Mouse (Mus musculus) CH12F3 (cell line): ENCODE data around the gene Nxph1.

ENCODE experiments used
- in situ Hi-C: fragments of 300-500 bp; cut with MboI; formaldehyde crosslinking; loops from 2 replicates; pipeline ENCODE4 v1.14.3; 2020; ENCODE audit warnings: low sequenced_read_pairs

The Nxph1 gene

DNA sequence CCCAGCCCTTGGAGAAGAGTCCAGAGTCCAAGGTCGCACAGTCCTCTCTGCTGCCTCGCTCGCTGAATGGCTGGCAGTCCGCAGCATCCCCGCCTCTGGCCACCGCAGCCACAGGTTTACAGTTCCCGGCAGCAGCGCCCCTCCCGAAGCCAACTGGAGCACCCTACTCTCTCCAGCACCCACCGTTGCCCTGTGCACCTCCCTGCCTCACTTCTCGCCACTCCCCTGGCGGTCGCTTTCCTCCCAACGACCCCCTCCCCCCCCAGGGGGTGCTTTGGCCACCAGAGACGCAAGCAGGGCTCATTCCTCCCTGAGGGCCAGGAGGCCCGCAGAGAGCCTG lies at the start of gene Nxph1:
Gene Nxph1 (plus strand): TSS at position 301 of the 340 bp plus-strand sequence.
- in situ Hi-C loops, result no loop called here

DNA sequence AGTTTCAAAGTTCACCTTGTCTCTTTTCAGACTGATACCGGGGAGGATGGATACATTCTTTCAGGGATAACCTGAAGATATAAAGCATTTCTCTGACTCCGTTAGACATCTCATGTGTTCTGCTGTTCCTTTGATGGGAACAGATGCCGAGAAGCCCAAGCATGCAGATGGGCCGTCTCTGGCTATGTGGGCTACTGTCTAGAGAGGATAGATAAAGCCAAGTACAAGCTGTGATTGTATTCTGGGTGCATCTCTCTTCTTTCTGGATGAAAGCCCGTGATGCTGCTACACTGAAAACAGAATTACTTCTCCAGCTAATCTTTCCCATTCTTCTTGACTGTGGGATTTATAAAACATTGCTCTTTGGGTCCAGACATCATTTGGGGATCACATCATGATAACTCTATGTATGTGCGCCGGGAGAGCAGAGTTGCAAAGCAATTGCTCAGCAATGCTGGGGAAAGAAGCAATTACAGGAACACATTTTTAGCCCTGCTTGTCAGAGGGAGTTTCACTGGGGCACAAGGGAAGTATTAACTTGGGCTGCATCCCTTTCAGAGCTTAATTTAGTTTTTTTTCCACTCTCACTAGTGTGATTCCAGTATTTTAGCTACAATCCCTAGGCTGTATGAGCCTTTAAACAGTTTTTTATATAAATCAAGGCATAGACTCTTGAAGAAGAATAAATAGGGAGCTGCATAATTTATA lies 48.1 kb upstream of the Nxph1 start:
- in situ Hi-C loops, result no loop called here

DNA sequence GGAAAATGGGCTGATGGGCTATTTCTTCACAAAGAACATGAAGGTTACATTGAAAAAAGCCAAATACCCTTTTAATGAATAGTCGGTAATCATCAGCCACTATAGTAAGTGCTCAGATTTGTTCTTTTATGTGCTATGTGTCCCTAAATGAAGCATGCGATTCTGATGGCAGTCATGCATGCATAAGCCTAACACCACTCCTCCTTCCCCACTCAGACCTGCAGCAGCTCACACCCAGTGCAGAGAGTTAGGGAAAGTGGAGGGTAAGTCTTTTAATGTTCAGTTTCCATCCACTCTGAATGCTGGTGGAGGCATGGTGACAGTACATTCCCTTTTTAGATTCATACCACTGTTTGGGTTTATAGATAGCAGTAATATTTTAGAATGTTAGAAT lies 47.5 kb upstream of the Nxph1 start:
- in situ Hi-C loops, result no loop called here

DNA sequence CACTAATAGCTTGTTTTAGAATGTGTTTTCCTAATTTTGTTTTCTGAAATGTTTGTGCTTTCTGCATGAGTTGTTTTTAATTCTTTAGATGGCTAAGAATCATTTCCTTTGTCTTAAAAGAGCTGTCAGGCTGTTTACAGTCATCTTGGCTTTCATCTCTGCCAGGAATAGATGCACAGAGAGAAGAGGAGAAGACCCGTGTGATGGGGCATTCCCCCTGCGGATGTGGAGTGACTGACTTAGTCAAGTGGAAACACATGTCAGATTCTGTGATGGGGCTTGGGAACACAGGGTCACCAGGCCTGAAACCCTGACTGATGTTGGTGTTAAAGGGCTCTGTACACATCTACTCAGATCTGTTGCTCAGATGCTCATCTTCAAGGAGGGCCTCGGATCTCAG lies 40.3 kb upstream of the Nxph1 start:
- in situ Hi-C loops, result no loop called here

DNA sequence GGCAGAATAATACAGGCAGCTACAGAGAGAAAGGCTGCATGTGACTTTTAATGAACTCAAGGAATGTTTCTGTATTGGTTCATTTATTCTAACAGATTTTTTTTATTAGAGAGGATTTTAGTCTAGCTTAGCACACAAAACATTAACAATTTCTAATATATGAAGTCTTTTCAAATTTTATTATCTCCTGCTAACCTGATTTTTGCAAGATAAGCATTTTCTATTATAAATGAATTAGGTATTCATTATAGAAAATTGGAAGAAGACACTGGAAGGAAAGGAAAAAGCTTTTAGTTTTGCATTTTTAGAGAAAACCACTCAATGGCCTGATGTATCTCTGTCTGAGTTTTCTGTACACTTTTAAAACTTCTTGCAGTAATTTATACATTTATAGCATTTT lies 34.8 kb upstream of the Nxph1 start:
- in situ Hi-C loops, result no loop called here

DNA sequence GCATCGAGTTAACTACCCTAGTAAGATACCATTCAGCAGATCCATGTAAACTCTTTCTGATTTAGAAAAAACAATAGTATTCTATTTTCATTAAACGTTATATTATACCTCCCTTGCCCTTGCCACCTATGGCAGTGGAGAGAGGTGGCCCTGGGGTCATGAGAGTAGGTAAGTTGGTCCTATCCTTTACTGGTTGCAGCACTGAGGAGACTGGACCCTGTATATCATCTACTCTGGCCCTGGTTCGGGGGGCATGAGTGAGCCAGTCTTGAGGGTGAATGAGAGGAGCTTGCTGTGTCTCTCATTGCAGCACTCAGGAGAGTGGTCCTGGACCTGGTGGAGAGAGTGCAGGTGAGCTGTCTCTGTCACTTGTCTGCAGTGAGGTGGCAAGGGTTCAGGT lies 33.5 kb upstream of the Nxph1 start:
- in situ Hi-C loops, result no loop called here

DNA sequence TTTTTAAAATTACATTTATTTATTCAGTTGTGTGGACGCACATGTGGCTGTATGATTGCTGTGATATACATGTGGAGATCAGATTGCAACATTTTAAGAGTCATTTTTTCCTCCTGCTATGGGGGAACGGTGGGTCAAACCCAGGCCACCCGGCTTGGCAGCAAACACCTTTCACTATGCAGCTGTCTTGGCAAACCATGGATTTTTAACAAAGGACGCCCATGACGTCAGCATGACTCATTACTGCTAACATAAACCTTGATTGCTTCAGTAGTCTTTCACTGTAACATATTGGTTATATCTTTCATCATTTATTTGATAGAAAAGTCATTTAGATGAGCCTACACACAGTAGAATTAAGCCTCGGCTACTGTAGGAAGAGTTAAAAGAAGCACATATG lies 23.8 kb upstream of the Nxph1 start:
- in situ Hi-C loops, result no loop called here

DNA sequence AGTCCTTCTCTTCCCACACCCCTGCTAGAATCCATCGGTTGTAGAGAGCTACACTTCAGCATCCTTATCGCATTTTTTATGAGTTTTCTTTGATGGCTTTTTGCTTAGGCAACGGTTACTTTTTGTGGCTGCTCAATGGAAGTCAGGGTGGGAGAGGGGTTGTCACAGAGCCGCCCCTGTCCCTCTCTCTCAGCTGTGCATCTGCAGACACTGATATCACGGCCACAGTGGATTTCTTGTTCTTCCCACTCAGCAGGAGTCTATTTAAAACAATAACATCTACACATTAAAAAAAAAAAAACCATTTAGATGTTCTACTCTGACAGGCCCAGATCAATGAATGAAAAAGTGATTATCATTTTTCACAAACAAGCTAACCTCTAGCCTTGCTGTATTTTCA lies 13.0 kb upstream of the Nxph1 start:
- in situ Hi-C loops, result no loop called here

DNA sequence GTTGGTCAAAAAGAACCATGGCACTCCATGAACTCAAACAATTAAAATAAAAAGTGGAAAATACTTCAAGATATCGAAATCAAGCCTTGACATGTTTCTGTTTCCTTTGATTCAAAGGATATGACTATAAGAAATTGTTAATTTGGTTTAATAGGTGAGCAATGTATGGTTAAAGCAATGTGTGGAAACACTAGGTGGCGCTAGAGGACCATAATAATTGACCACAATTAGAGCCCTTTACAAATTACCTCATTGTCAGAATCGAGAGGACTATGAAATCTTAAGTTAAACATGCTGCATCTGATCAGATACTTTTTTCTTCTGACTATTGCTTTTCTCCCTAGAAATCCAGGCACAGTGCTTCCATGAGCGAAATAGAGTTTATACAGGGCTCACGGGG lies 12.5 kb upstream of the Nxph1 start:
- in situ Hi-C loops, result no loop called here

DNA sequence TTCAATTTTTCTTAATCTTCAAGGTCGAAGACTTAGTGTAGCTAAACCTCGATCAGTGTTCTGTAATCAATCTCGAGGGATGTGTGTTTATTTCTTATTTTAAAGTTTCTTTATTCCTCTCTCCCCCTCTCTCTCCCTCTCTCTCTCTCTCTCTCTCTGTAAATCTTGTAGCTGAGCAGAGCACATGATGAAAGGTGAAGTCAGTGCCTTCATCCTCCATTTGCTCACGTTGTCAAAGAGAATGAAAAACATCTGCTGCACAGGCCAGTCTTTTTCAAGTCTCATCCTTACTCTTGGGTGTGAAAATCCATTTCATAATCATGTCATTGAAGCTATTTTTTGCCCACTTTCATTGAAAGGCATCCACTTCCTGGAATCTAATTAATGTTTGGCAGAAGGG lies 12.1 kb upstream of the Nxph1 start:
- in situ Hi-C loops, result no loop called here

DNA sequence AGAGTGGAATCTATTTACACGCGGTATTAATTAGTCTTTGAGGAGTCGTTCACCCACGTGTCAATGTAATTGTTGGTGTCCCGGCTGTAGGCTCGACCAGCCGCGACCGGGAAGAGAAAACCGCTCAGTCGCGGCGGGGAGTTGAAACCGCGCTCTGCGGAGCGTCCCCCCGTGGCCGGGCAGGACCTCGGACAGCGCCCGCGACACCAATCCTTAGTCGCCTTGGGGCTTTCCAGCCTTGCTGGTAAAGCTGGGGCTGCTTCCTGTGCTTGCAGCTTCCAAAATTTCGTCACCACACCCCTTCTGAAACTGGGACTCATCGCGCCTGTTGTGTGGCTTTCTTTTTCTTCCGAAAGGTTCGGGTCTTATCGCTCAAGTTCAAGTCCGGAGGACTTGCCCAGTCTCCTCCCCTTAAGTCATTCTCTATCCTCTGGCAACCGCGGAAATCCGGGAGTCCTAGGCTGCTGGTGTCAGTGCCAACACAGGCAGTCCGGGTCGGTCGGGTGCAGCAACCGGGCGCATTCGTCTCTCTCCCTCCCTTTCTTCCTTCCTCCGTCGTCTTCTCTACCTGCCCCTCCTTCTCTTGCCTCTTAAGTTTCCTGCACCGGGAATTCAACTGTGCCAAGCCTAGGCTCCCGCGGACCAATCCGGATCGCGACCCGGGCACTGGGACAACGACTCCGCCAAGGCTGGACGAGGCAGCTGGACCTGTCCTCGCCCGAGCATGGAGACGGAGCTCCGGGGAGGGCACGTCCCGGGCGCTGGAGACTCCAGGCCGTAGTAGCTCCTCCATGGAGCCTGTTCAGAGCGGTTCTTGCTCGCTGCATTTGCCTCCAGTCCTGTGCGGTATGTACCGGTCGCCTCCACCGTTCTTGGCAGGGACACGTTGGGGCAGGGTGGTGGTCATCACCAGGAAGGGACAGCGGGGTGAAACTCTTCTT lies 510 bp downstream of the Nxph1 start:
- in situ Hi-C loops, result no loop called here

DNA sequence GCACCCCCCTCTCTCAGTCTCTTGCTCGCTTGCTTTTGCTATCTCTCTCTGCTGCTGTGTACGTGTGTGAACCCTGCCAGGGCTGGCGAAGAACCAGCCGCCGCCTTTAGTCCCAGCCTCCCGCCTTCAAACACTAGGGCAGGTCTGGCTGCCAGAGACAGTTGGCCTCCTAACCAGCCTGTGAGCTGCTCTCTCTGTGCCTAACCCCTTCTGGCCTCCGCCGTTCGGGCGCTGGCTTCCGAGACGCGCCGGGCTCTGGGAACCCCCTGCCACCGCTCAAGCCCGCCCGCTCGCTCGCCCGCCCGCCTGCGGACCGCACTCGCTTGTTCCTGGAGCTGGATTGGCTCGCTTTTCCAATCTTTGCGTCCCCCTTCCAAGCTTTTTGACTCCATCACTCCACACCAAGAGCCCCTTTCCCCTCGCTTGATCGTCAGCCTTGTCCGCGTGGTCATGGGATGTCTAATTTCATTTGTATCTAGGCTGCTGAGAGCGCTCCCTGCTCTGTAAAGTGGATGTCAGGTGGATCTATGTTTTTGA lies 1.5 kb downstream of the Nxph1 start:
- in situ Hi-C loops, result no loop called here

DNA sequence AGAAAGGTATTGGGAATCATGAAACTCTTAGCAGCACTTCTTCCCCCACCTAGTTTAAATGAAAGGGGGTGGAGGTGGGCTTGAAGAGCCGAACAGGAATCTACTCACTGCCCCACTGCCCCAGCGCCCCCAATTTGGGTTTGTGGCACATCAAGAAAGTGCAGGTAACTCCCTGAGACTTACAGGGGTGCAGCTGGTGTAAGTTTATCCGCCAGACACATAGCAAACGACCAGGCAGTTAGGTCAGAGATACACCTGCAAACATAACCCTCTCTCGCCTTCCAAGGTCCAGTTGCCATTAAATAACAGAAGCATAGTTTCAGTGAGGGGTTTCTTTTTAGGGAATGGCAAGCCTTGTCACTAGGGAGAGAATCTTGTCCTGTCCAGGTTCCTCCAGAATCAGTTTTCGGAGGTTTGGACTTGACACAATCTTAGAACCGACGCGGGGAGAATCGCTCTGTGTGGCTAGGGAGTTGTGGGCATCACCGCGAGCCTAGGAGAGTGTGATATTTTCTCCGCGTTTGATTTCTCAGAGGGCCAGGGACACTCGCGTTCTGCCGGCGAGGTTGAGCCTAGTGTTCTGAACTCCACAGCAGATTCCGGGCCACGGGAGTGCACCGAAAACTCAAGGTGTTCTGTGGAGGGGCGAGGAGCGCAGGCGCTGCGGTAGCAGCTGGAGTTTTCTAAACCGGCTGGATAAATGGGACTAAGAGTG lies 2.5 kb downstream of the Nxph1 start:
- in situ Hi-C loops, result no loop called here

DNA sequence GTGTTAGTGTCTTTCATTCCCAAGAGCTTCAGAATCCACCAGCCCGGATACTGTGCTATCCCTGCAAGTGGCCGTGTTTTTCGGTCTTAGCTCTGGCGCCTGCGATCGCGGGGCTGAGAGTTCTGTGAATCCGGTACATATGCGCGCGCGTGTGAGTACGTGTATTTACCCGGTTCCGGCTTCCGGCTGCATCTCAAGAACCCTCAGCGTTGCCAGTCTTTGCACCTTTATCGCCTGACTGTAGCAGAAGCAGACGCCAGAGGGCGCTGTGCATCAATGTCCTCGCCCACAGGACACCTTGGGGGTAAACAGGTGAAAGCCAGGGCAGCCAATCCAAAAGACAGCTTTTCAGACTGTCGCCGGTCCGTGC lies 3.1 kb downstream of the Nxph1 start:
- in situ Hi-C loops, result no loop called here

DNA sequence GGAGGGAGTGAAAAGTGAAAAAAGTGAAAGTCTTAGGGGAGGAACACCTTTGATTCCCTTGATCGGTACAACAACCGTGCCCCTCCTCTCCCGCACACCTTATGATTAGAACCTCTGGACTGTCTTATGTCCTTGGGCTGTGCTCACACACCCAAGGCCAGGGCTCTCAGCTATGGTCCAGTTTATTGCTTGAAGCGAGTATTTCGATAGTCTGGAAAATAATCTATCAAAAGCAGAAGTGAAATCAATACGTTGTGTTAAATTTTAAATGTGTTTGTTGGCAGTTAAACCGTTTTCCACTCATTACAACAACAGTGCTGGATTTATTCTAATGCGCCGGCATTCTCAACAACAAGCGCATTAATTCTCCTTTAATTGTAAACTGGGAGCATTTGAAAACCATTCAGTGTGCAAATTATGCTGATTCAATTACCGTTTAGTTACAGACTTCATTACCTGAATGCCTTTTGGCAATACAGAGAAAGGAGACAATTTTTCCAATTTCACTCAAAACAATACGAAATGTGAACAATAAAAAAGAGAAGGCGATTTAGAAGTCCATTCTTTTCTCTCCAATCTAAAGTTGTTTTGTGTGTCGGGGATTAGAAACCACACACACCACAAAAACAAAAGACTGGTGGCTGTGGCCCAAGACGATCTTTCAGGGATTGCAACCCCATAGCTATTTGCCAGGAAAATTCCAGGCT lies 3.8 kb downstream of the Nxph1 start:
- in situ Hi-C loops, result no loop called here

DNA sequence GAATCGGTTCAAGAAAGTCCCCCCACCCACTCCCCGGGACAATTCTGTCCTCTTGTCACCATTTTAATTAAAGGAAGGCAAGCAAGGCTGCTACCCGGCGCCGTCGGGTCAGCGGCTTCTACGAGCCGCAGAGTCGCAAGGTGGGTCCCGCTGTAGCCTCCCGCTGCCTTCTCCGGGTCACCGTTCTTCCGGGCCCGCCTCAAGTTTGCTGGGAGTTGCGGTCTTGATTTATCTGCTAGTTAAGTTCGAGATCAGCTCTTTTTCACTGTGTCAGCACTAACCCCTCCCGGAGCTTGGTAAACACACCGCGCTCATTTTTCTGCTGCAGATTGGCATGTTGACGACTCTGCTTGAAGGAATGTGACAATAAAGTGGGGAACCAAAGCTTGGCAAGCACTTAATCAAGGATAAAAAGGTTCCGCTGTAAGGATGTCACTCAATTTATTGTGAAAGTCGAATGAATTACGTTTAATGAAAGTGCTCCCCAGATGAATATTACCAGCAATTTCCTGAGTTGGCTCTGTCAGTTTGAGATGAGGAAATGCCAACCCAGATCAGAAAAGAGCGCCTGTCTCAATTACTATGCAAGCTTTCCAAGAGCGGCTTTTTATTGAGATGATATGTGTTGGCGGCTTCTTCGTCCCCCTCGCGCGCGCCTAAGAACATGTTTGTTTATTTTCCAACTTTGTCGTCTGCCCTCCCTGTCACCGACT lies 7.7 kb downstream of the Nxph1 start:
- in situ Hi-C loops, result no loop called here

DNA sequence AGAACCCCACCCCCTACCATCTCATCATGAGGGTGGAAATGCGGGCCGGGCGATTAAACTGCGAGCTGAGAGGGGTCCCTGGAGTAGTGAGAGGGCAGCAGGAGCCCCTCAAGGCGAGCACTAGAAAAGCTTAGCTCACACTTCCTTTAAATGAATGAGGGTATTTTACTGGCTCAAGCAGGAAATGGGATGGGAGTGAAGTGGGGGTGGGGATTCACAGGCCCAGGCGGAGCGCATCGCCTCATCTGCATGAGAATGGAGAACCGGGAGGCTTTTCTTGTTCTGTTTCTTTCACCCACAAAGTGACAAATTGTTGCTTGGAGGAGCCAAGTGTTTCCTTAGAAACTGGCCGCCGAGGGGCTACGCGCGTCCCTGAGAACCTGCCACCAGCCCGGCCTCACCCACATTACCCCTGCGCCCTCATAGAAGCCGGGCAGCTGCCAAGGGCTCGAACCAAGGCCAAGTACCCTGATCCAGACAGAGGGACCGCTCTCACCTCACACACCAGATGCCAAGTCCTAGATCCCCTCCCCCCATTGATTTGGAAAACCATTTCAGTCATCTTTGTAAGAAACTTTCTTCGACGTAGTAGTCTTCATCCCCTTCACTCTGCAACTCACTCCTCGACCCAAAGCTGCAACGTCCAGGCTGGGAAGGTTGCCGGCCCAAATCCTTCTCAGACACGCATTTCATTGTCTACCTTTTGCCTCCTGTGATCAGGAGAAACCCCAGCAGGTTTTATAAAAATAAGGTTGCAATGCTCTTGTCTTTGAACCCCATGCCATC lies 8.7 kb downstream of the Nxph1 start:
- in situ Hi-C loops, result no loop called here

DNA sequence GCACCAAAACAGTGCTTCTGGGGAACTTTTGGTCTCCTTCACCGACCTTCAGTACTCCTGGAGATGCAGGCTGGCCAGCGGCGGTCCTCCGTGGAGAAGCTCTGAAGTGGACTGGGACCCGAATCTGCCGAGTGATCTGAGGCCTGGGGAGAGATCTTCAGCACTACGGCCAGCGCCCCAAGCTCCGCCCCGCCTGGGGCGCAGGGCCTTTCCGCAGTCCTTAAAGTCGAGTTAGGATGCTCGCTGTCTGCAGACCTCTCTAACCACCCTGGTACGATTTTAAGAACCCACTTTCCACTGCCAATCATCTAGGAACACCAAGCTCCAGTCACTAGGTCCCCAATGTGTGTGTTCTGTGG lies 9.3 kb downstream of the Nxph1 start:
- in situ Hi-C loops, result no loop called here

DNA sequence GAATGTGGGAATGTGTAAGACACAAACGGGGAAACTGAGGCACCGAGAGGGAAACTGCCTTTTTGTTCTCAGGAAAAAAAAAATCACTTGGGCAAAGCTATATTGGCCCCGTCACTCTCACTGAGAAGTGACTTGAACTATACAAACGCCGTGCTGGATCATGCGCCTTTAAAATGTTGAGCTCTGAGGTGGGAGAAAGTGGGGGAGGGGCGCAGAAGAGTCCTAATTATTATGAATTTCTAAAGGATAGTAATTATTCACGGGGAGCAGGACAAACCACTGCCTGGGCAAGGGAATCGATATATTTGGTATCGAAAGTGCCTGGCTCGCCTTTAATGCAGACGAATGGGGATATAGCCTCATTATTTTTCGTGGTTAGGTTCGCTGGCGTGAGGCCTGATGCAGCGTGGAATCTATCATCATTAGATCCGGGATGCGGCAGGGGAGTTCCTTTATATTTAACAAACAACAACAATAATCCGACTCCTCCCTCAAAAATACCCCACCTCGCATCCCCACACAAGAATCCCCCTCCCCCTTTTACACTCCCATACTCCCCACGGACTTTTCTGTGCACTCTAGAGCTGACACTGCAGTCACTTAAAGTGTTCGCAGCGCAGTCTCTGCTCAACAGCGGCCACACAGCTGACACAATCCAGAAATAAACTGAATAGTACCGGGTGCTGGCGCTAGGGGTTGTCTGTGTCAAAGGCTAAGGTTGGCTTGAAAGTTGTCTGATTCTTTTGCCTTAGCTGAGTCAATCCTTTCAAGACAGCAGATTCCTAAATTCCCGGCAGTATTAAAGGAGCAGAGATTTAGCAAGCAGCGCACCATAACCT lies 10.1 kb downstream of the Nxph1 start:
- in situ Hi-C loops, result no loop called here
